Mouse (Mus musculus) cortical plate, adult 2 months (tissue): ENCODE measurements around the gene Pnp.
"Not testable (repeated sequence)": the region's sequence is repeated elsewhere in the genome, so short reads cannot be mapped to it uniquely, and the experiment has no call there.

ENCODE experiments used
- CTCF ChIP-seq: fragments of 200-500 bp; IDR thresholded peaks from 2 replicates; pipeline ENCODE4 v1.5.1; 2011; ENCODE audit warnings: mild to moderate bottlenecking, control low read depth, low read length; ENCODE audit not compliant: insufficient read depth; ENCODE audit errors: extremely low read depth
- POLR2A ChIP-seq: fragments of 200-500 bp; IDR thresholded peaks from 2 replicates; pipeline ENCODE4 v1.6.1; 2011; ENCODE audit warnings: mild to moderate bottlenecking, low read length, control low read depth; ENCODE audit not compliant: insufficient read depth; ENCODE audit errors: extremely low read depth

DNA sequence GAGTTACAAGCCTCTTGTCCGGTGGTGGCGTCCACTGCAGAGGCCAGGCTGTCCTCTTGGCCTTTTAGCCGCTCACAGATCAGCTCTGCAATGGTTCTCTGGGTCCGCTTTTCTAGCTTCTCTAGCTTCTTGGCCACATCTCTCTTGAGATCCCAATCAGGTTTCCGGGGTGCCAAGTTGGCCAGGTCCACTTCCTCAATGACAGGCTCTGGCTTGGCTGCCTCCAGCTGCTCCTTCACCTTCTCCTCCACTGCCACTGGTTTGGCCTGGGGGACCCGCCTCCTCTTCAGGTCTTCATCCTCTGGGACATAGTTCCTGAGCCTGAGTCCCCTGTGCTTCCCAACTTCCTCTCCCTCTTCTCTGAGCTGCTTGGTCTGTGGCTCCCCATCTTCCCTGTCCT, 47.6 kb downstream of the Pnp start:
- not testable (repeated sequence) for TF ChIP-seq CTCF, POLR2A
